Mouse (Mus musculus): ENCODE measurements at regions not wholly inside any gene's neighbourhood (a gene's known extent, or its start where the extent isn't known, plus 50 kb on each side); places are given as distances from the start of the nearest gene placed in this dataset.

- DNase-seq (ENCODE audit: low spot score in 2 of 2): no peak
- intact Hi-C loops (cut with DNase I): no loop called here
Measured at GRCm38 (mm10) chr13:107909343-107910067, 134.7 kb upstream of the Smim15 start.

- intact Hi-C loops (cut with DNase I): no loop called here
- no peak for DNase-seq (ENCODE audit: low spot score in 2 of 2)
Measured at GRCm38 (mm10) chr13:107907966-107908365, 136.3 kb upstream of the Smim15 start.

- DNase-seq (ENCODE audit: low spot score in 2 of 2): no peak
- intact Hi-C loops (cut with DNase I): no loop called here
Measured at GRCm38 (mm10) chr13:107904851-107905250, 139.4 kb upstream of the Smim15 start.

DNA sequence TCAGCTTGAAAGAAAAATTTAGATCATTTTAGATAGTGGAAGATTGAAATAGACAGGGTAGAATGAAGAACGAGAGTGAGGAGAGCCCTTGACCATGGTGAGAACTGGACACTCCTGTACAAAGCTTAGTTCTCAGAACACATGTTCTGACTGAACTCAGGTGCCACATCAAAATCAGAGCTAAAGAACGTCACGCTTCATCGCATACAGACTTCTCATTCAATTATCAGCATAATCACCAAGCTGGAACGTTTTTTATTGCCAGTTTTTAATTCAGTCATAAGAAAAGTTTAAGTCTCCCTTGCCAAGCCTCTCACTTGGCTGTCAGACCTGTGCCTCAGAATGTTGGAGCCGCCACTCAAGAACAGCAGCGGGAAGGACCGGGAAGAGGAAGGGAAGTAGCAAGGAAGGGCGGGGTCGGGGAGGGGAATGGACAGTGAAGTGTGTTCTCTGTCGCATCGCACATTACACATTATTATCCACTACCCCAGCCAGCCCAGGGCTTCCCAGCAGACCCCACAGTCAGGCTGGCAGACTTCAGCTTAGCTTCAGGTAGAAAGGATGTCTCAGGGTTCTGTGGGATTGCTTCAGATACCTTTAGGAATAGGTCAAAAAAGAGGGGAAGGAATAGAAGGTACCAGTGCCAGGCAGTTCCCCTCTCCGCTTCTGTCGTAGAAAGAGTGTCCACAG is 140.1 kb upstream of the Smim15 start:
- intact Hi-C loops (cut with DNase I): no loop called here
- no peak for DNase-seq (ENCODE audit: low spot score in 2 of 2)

DNA sequence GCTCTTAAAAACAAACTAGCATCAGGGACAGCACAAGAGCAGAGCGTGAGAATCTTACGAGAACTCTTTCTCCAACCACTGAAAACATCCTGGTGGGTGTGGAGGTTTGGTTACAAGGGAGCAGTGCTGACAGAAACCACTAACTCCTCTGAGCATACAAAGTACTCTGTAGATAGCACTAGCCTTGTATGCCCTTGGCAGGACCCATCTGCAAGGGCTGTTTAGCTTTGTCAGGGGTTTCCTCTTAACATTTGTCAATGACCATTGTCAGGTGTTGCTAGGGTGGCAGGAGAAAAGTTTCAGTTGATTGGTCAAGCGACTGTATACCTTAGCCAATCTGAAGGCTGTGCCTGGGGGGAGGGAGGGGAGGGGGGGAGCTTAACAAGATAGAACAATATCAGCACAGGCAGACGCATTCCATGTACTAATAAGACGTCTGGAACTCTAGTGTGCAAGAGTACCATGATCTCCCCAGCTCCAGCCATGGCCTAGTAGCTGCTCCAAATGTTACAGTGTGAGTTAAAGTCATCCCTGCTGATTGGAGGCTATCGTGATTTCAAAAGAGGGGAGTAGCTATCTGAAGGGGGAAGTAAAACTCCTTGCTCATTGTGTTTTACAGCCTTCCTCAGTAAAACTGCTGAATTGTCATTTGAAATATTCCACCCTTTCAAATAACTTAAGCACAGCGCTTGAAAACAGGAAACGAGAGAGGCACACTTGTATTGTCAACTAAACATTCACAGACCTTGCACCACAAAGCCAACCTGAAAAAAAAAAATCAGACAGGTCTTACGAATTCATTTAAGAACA is 140.9 kb upstream of the Smim15 start:
- intact Hi-C loops (cut with DNase I): no loop called here
- no peak for DNase-seq (ENCODE audit: low spot score in 2 of 2)

GRCm38 (mm10) chr13:107902800-107903149 is 141.5 kb upstream of the Smim15 start:
- DNase-seq (ENCODE audit: low spot score in 2 of 2): no peak
- intact Hi-C loops (cut with DNase I): no loop called here

GRCm38 (mm10) chr13:107899600-107900229 is 144.5 kb upstream of the Smim15 start:
- DNase-seq (ENCODE audit: low spot score in 2 of 2): peak; percentile 45 to 46

DNA sequence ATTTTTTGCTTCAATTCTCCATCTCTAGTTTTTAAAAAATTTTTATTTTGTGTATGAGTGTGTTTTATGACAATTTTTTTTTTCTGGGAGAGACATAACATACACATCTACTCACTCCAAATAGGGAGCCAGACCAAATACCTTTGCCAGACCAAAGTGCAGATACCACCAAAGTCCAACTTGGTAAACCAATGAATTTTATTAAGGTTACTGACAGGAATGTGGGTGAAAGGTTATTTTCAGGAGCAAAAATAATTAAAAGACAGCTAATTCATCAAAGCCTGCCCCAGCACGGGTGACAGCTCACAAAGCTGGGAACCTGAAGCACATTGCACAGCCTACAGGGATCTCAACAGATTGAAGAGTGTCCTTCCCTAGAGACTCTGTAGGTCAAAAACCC is 146.6 kb upstream of the Smim15 start:
- DNase-seq (ENCODE audit: low spot score in 2 of 2): no peak
- intact Hi-C loops (cut with DNase I): no loop called here

More at GRCm38 (mm10) chr13:107899600-107900229, 144.5 kb upstream of the Smim15 start:
- intact Hi-C loops (cut with DNase I): no loop called here

GRCm38 (mm10) chr13:107897184-107897583 is 147.1 kb upstream of the Smim15 start:
- intact Hi-C loops (cut with DNase I): no loop called here
- no peak for DNase-seq (ENCODE audit: low spot score in 2 of 2)

DNA sequence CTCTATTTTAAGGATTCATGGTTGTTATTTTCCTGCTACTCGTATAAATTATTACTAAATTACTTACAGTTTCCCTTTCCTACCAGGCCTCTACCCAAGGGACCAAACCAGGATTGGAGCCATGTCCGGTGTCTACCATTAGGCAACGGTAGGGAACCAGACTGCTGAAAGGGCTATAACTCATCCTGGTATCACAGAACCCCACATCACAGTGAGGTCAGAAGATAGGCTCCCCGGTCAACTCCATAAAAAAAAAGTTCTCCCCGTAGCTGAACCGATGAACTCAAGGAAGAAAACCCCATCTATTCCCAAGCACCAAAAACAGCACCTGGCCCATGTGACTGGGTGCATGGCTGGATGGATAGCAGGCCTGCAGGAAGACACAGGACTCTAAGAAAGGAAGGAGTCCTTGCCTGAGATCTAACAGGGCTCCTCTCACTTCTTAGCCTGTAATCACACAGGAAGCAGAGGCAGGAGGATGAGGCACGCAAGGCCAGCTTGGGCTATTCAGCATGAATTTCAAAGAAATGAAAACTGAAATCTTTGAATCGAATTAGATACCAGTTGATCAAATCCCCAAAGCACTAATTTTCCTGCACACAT is 150.6 kb upstream of the Smim15 start:
- intact Hi-C loops (cut with DNase I): no loop called here
- no peak for DNase-seq (ENCODE audit: low spot score in 2 of 2)

DNA sequence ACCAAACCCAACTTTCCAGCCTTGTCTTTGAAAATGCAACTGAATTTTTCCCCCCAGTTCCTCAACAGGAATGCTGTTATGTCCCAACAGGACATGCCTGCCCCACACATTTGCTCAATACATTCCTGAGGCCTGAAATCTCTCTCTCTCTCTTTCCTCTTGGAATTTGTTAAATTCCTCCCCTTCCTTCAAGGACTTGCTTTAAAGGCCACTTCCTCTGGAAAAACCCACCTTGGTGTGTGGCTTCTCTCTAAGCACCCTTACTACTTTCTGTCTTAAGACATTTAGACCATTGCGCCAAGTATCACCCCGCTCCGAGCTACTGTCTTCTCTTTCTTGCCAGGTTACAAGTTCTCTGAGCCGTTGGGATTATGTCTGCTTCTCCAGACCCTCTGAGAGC is 151.2 kb upstream of the Smim15 start:
- DNase-seq (ENCODE audit: low spot score in 2 of 2): no peak
- intact Hi-C loops (cut with DNase I): no loop called here

DNA sequence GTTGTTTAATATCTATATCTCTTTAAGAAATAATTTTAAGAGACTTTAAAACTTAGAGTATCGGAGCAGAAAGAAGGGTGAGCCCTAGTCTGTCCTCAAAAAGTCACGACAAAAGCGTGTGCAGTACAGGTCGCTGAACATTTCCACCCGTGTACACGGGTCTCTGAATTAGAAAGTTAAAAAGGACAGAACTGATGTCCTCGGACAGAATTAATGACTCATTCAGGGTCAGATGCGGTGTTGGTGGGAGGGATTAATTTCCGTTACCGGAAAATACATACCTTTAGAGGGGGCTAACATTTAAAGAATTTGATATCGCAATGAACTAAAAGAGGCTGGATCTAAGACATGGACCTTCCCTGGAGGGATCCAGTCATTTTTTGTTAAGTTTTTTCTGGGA is 152.3 kb upstream of the Smim15 start:
- no peak for DNase-seq (ENCODE audit: low spot score in 2 of 2)
- intact Hi-C loops (cut with DNase I): loop anchor here (2.0 kb wide), 1 partner anchor 153 kb away; the partner anchor contains the start of gene Smim15

- DNase-seq (ENCODE audit: low spot score in 2 of 2): peak; percentile 50 to 62
- intact Hi-C loops (cut with DNase I): loop anchor here (2.0 kb wide), 1 partner anchor 154 kb away; the partner anchor contains the start of gene Smim15
Measured at GRCm38 (mm10) chr13:107890866-107891821, 153.1 kb upstream of the Smim15 start.

- intact Hi-C loops (cut with DNase I): loop anchor here (2.0 to 10.0 kb wide), 7 partner anchors 43 to 563 kb away; partner anchors contain the start of genes Ercc8, Ndufaf2 and Smim15
- peak; percentile 98 to 99 for DNase-seq (ENCODE audit: low spot score in 2 of 2)
Measured at GRCm38 (mm10) chr13:107889985-107890865, 154.0 kb upstream of the Smim15 start.

DNA sequence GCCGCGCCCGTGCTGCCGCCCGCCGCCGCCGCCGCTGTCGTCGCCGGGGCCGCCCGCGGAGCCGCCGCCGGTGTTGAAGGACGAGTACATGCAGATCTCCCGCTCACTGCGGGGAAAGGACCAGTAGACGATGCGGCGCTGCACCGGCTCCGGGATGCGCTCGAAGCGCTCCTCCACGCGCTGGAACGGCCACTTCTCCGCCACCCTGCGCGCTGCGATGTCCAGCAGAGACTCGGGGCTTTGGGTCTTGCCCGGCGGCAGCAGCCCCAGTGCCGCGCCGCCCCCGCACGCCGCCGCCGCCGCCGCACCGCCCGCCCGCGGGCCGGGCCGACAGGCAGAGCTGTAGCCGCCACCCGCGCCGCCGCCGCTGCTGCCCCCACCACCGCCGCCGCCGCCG is 154.7 kb upstream of the Smim15 start:
- intact Hi-C loops (cut with DNase I): loop anchor here (5.0 to 10.0 kb wide), 6 partner anchors 42 to 562 kb away; partner anchors contain the start of genes Ercc8 and Ndufaf2
- DNase-seq (ENCODE audit: low spot score in 2 of 2): no peak

DNA sequence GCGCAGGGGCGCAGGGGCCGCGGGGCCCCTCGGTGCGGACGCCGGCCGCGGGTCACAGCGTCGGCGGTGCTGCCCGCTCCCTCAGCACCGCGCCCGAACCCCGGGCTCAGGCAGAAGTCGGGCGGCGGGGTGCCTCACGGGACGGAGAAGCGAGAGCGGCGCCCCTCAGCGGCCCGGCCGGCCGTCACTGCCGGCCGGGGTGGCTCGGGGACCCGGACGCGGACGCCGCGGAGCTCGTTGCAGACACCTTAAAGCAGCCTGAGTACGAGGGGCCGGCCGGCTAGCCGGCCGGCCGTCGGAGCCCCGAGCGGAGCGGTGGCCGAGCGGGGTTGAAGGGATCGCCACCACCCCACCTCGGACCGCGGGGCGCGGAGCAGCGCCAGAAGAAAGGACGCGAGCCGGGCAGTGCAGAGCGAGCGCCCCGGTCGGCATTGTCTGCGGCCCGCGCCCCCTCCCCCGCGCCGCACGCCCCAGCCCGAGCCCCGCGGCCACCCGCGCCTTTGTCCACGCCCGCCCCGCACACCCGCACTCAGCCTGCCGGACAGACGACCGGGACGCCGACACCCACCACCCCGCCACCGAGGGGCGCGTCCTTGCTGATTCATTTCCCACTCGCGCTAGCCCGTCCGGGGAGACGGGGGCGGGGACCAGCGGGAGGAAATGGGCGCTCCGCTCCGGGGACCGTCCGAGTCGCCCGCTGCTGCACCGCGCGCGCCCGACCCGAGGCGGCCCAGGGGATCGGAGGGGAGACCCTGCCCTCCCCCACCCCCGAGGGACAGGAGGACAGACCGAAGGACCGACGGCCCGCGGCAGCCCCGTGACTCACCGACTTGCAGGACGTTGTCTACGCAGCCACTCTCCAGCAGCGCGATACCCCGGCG is 155.4 kb upstream of the Smim15 start:
- peak; percentile 19 to 46 for DNase-seq (ENCODE audit: low spot score in 2 of 2)
- intact Hi-C loops (cut with DNase I): loop anchor here (5.0 to 10.0 kb wide), 6 partner anchors 42 to 562 kb away; partner anchors contain the start of genes Ercc8 and Ndufaf2

Measured in left cerebral cortex, postnatal 14 days (tissue).